Mouse (Mus musculus): ENCODE data around the gene Pias4. TPM values are rescaled to one million over a fixed set of nuclear protein-coding genes. Genes with fewer than 3 reads are reported as not detected.
A peak's percentile ranks its signal among the peaks of the same experiment; 100 is the strongest.

Gene Pias4
- polyA plus RNA-seq, 1 experiment from 2014 or later: 27.9 TPM

- Histone ChIP-seq H3K4me3 (ENCODE audit: low read depth, low read length) (no peak overlapping the region), H3K27ac (ENCODE audit: low read length) (no peak overlapping the region), H3K27me3 (replicated peaks; ENCODE audit: insufficient read depth, low read length) (peaks cover 9% of the 10 kb centered on the region; the same call in 1 of the 2 replicates), H3K36me3 (ENCODE audit: insufficient read depth, low read length) (no peaks in the 10 kb centered on the region), H3K9ac (replicated peaks; ENCODE audit: low read depth) (no peak overlapping the region), H3K9me3 (ENCODE audit: low read length) (no peaks in the 10 kb centered on the region), H3K4me2 (replicated peaks; ENCODE audit: low read depth, low read length) (no peak overlapping the region), H3K4me1 (ENCODE audit: insufficient read depth, low read depth, low read length) (no peaks in the 10 kb centered on the region)
- ATAC-seq (no peak), DNase-seq (ENCODE audit: low spot score) (no peak)
- 59% methylated on average over 6 of the region's 6 CpGs for WGBS
- no peak for TF ChIP-seq CTCF (IDR thresholded peaks at IDR 0.05)
- no peak for TF ChIP-seq EP300 (IDR thresholded peaks at IDR 0.05)
Observed at GRCm38 (mm10) chr10:81197305-81197704, 29.6 kb upstream of the Pias4 start.

GRCm38 (mm10) chr10:81196470-81197065, 28.8 kb upstream of the Pias4 start:
- Histone ChIP-seq H3K9me3 (ENCODE audit: low read length) (no peaks in the 10 kb centered on the region), H3K4me2 (replicated peaks; ENCODE audit: low read depth, low read length) (no peak overlapping the region), H3K36me3 (ENCODE audit: insufficient read depth, low read length) (no peaks in the 10 kb centered on the region), H3K4me3 (ENCODE audit: low read depth, low read length) (no peak overlapping the region), H3K27me3 (replicated peaks; ENCODE audit: insufficient read depth, low read length) (peaks cover 9% of the 10 kb centered on the region; the same call in 1 of the 2 replicates), H3K4me1 (ENCODE audit: insufficient read depth, low read depth, low read length) (peaks cover 7% of the 10 kb centered on the region; the same call in 1 of the 2 replicates), H3K9ac (replicated peaks; ENCODE audit: low read depth) (no peak overlapping the region), H3K27ac (ENCODE audit: low read length) (no peak overlapping the region)
- DNase-seq (ENCODE audit: low spot score) (no peak), ATAC-seq (no peak)
- WGBS: 54% methylated on average over 11 of the region's 11 CpGs
- TF ChIP-seq EP300 (IDR thresholded peaks at IDR 0.05) (no peak), CTCF (IDR thresholded peaks at IDR 0.05) (no peak)

GRCm38 (mm10) chr10:81195300-81195699, 27.6 kb upstream of the Pias4 start:
- Histone ChIP-seq H3K9ac (replicated peaks; ENCODE audit: low read depth) (no peak overlapping the region), H3K4me2 (replicated peaks; ENCODE audit: low read depth, low read length) (no peak overlapping the region), H3K27me3 (replicated peaks; ENCODE audit: insufficient read depth, low read length) (peaks cover 9% of the 10 kb centered on the region; the same call in 1 of the 2 replicates)

GRCm38 (mm10) chr10:81193991-81194774, 26.5 kb upstream of the Pias4 start:
- Histone ChIP-seq H3K4me1 (ENCODE audit: insufficient read depth, low read depth, low read length) (peaks cover 9% of the 10 kb centered on the region; the same call in 1 of the 2 replicates), H3K36me3 (ENCODE audit: insufficient read depth, low read length) (0 out of 2 replicates have a peak, but pooled peaks cover 8% of the 10 kb centered on the region), H3K27ac (ENCODE audit: low read length) (no peak overlapping the region), H3K9ac (replicated peaks; ENCODE audit: low read depth) (no peak overlapping the region; the same call in 1 of the 2 replicates), H3K9me3 (ENCODE audit: low read length) (no peaks in the 10 kb centered on the region), H3K4me3 (ENCODE audit: low read depth, low read length) (no peak overlapping the region), H3K4me2 (replicated peaks; ENCODE audit: low read depth, low read length) (peak overlapping the region; percentile 30), H3K27me3 (replicated peaks; ENCODE audit: insufficient read depth, low read length) (peaks cover 9% of the 10 kb centered on the region; the same call in 1 of the 2 replicates)
- 0 out of 2 replicates have a peak, but pooled peaks have one; percentile 5 for ATAC-seq
- WGBS: 12% methylated on average over 37 of the region's 37 CpGs
- peak; percentile 41 for DNase-seq (ENCODE audit: low spot score)
- TF ChIP-seq CTCF (IDR thresholded peaks at IDR 0.05): no peak
- no peak for TF ChIP-seq EP300 (IDR thresholded peaks at IDR 0.05)

More at GRCm38 (mm10) chr10:81195300-81195699, 27.6 kb upstream of the Pias4 start:
- 0 out of 2 replicates have a peak, but pooled peaks cover 2% of the 10 kb centered on the region for H3K36me3 ChIP-seq (ENCODE audit: insufficient read depth, low read length)
- TF ChIP-seq EP300 (IDR thresholded peaks at IDR 0.05) (no peak), CTCF (IDR thresholded peaks at IDR 0.05) (no peak)
- peaks cover 9% of the 10 kb centered on the region; the same call in 1 of the 2 replicates for H3K4me1 ChIP-seq (ENCODE audit: insufficient read depth, low read depth, low read length)
- H3K27ac ChIP-seq (ENCODE audit: low read length): no peak overlapping the region
- WGBS: 47% methylated on average over 4 of the region's 4 CpGs
- no peak overlapping the region for H3K4me3 ChIP-seq (ENCODE audit: low read depth, low read length)
- H3K9me3 ChIP-seq (ENCODE audit: low read length): no peaks in the 10 kb centered on the region
- DNase-seq (ENCODE audit: low spot score) (no peak), ATAC-seq (no peak)

GRCm38 (mm10) chr10:81192968-81193501, 25.3 kb upstream of the Pias4 start:
- TF ChIP-seq CTCF (IDR thresholded peaks at IDR 0.05) (no peak), EP300 (IDR thresholded peaks at IDR 0.05) (no peak)
- DNase-seq (ENCODE audit: low spot score): no peak
- no peak for ATAC-seq
- peaks cover 9% of the 10 kb centered on the region; the same call in 1 of the 2 replicates for H3K4me1 ChIP-seq (ENCODE audit: insufficient read depth, low read depth, low read length)
- peak overlapping the region; percentile 60 for H3K4me3 ChIP-seq (ENCODE audit: low read depth, low read length)
- no peak overlapping the region for H3K9ac ChIP-seq (replicated peaks; ENCODE audit: low read depth)
- H3K36me3 ChIP-seq (ENCODE audit: insufficient read depth, low read length): peaks cover 13% of the 10 kb centered on the region; the same call in 1 of the 2 replicates
- peak overlapping the region; percentile 85 for H3K4me2 ChIP-seq (replicated peaks; ENCODE audit: low read depth, low read length)
- H3K27me3 ChIP-seq (replicated peaks; ENCODE audit: insufficient read depth, low read length): peaks cover 9% of the 10 kb centered on the region; the same call in 1 of the 2 replicates
- 4% methylated on average over 19 of the region's 19 CpGs for WGBS
- H3K27ac ChIP-seq (ENCODE audit: low read length): peak overlapping the region; percentile 86; the same call in 1 of the 2 replicates
- no peaks in the 10 kb centered on the region for H3K9me3 ChIP-seq (ENCODE audit: low read length)

Data from lung, postnatal 0 days (tissue).